Mouse (Mus musculus) embryonic facial prominence, embryonic 14.5 days (tissue): ENCODE measurements at regions not wholly inside any gene's neighbourhood (a gene's known extent, or its start where the extent isn't known, plus 50 kb on each side); places are given as distances from the start of the nearest gene placed in this dataset.

Source experiments
- ATAC-seq: fragments of 200-750 bp; cut with Nextera tagmentation; 2 replicates; pipeline ENCODE4 v1.8.0; 2017; ENCODE audit warnings: low read depth, moderate number of reproducible peaks, moderate TSS enrichment
- DNase-seq: peaks from one replicate; pipeline ENCODE4 v3.0.0-alpha.2; 2015; ENCODE audit warnings: low spot score
- H3K27ac ChIP-seq: fragments of 300-500 bp; sonication (generic); replicated peaks from 2 replicates; pipeline ENCODE4 v1.5.1; 2014; ENCODE audit warnings: low read depth, mild to moderate bottlenecking, low read length, moderate library complexity
- H3K27me3 ChIP-seq: fragments of 300-500 bp; sonication (generic); replicated peaks from 2 replicates; pipeline ENCODE4 v1.6.1; 2014; ENCODE audit warnings: low read length; ENCODE audit not compliant: control insufficient read depth, insufficient read depth
- H3K36me3 ChIP-seq: fragments of 300-500 bp; sonication (generic); 2 replicates; pipeline ENCODE4 v1.6.1; 2014; ENCODE audit warnings: low read length, mixed read lengths; ENCODE audit not compliant: control insufficient read depth, insufficient read depth
- H3K4me1 ChIP-seq: fragments of 300-500 bp; sonication (generic); 2 replicates; pipeline ENCODE4 v1.6.1; 2014; ENCODE audit warnings: antibody characterized with exemption, low read length; ENCODE audit not compliant: control insufficient read depth, insufficient read depth
- H3K4me2 ChIP-seq: fragments of 300-500 bp; sonication (generic); 2 replicates; pipeline ENCODE4 v1.6.1; 2014; ENCODE audit warnings: low read depth, mild to moderate bottlenecking, low read length, moderate library complexity, mixed read lengths
- H3K4me3 ChIP-seq: fragments of 300-500 bp; sonication (generic); 2 replicates; pipeline ENCODE4 v1.5.1; 2014; ENCODE audit warnings: low read depth, mild to moderate bottlenecking, low read length
- H3K9ac ChIP-seq: fragments of 300-500 bp; sonication (generic); 2 replicates; pipeline ENCODE4 v1.6.1; 2014; ENCODE audit warnings: low read depth, mild to moderate bottlenecking, low read length, moderate library complexity, mixed read lengths
- H3K9me3 ChIP-seq: fragments of 300-500 bp; sonication (generic); 2 replicates; pipeline ENCODE4 v1.6.1; 2016; ENCODE audit warnings: low read length; ENCODE audit not compliant: control insufficient read depth
- WGBS: fragments of 180-500 bp; shearing (Covaris S2); extraction: QIAGEN DNeasy Blood & Tissue Kit; methylation state at CpG from one replicate; pipeline ENCODE4 v1.1.7; 2014; 5-methylcytosine and 5-hydroxymethylcytosine counted together

GRCm38 (mm10) chr2:74300366-74300791 lies 278.9 kb downstream of the Lnpk start:
- H3K27ac ChIP-seq = no peak overlapping the region
- peak; percentile 93 for DNase-seq

GRCm38 (mm10) chr2:74292641-74293040 lies 286.6 kb downstream of the Lnpk start:
- Histone ChIP-seq H3K4me1 (no peaks in the 10 kb centered on the region), H3K27me3 (no peaks in the 10 kb centered on the region), H3K36me3 (no peaks in the 10 kb centered on the region), H3K9me3 (no peaks in the 10 kb centered on the region), H3K9ac (no peak overlapping the region), H3K4me2 (no peak overlapping the region), H3K4me3 (no peak overlapping the region), H3K27ac (no peak overlapping the region)
- no peak for DNase-seq
- WGBS = 91% methylated on average over 7 of the region's 7 CpGs
- ATAC-seq = no peak

More at GRCm38 (mm10) chr2:74300366-74300791, 278.9 kb downstream of the Lnpk start:
- no peaks in the 10 kb centered on the region for H3K36me3 ChIP-seq
- H3K4me2 ChIP-seq = peak overlapping the region; percentile 54
- H3K4me1 ChIP-seq = no peaks in the 10 kb centered on the region; the same call in 1 of the 2 replicates
- ATAC-seq = peak; percentile 84; the same call in 1 of the 2 replicates
- H3K27me3 ChIP-seq = peaks cover 16% of the 10 kb centered on the region
- WGBS = 1% methylated on average over 11 of the region's 11 CpGs
- H3K4me3 ChIP-seq = peak overlapping the region; percentile 23
- no peaks in the 10 kb centered on the region for H3K9me3 ChIP-seq
- no peak overlapping the region for H3K9ac ChIP-seq

- peak; percentile 38 for DNase-seq
- Histone ChIP-seq H3K4me1 (no peaks in the 10 kb centered on the region), H3K27me3 (no peaks in the 10 kb centered on the region), H3K27ac (no peak overlapping the region), H3K4me2 (no peak overlapping the region), H3K9ac (no peak overlapping the region), H3K4me3 (no peak overlapping the region), H3K36me3 (no peaks in the 10 kb centered on the region), H3K9me3 (no peaks in the 10 kb centered on the region)
- no peak for ATAC-seq
- 75% methylated on average over 8 of the region's 8 CpGs for WGBS
These were observed 287.5 kb downstream of the Lnpk start for GRCm38 (mm10) chr2:74291416-74292396.

GRCm38 (mm10) chr2:74285624-74286023 lies 293.6 kb downstream of the Lnpk start:
- Histone ChIP-seq H3K27ac (no peak overlapping the region), H3K27me3 (no peaks in the 10 kb centered on the region)
- WGBS = 95% methylated on average over 4 of the region's 4 CpGs

GRCm38 (mm10) chr2:74264963-74265362 lies 314.3 kb downstream of the Lnpk start:
- ATAC-seq = no peak
- 82% methylated on average over 6 of the region's 6 CpGs for WGBS
- Histone ChIP-seq H3K4me1 (no peaks in the 10 kb centered on the region), H3K27me3 (no peaks in the 10 kb centered on the region), H3K9ac (no peak overlapping the region), H3K36me3 (no peaks in the 10 kb centered on the region), H3K4me3 (no peak overlapping the region), H3K27ac (no peak overlapping the region), H3K9me3 (no peaks in the 10 kb centered on the region), H3K4me2 (no peak overlapping the region)
- no peak for DNase-seq

More at GRCm38 (mm10) chr2:74285624-74286023, 293.6 kb downstream of the Lnpk start:
- Histone ChIP-seq H3K4me2 (no peak overlapping the region), H3K4me3 (no peak overlapping the region), H3K9me3 (no peaks in the 10 kb centered on the region), H3K4me1 (peaks cover 8% of the 10 kb centered on the region; the same call in 1 of the 2 replicates), H3K9ac (no peak overlapping the region), H3K36me3 (no peaks in the 10 kb centered on the region)
- ATAC-seq (no peak), DNase-seq (no peak)

- Histone ChIP-seq H3K9me3 (no peaks in the 10 kb centered on the region), H3K4me1 (no peaks in the 10 kb centered on the region), H3K4me2 (no peak overlapping the region), H3K36me3 (no peaks in the 10 kb centered on the region), H3K9ac (no peak overlapping the region), H3K4me3 (no peak overlapping the region), H3K27ac (no peak overlapping the region), H3K27me3 (no peaks in the 10 kb centered on the region)
- DNase-seq (no peak), ATAC-seq (no peak)
- WGBS = 62% methylated on average over 8 of the region's 8 CpGs
These were observed 322.0 kb downstream of the Lnpk start for GRCm38 (mm10) chr2:74257034-74257781.

GRCm38 (mm10) chr2:74247521-74247920 lies 331.7 kb downstream of the Lnpk start:
- H3K9me3 ChIP-seq = no peaks in the 10 kb centered on the region
- H3K9ac ChIP-seq = no peak overlapping the region
- H3K4me1 ChIP-seq = peaks cover 19% of the 10 kb centered on the region
- no peak for ATAC-seq
- H3K4me3 ChIP-seq = no peak overlapping the region
- WGBS = 91% methylated on average over 3 of the region's 3 CpGs
- H3K27me3 ChIP-seq = no peaks in the 10 kb centered on the region
- H3K36me3 ChIP-seq = no peaks in the 10 kb centered on the region
- no peak for DNase-seq
- H3K27ac ChIP-seq = no peak overlapping the region
- no peak overlapping the region for H3K4me2 ChIP-seq

- Histone ChIP-seq H3K4me3 (no peak overlapping the region), H3K9ac (no peak overlapping the region), H3K4me2 (no peak overlapping the region), H3K4me1 (peaks cover 20% of the 10 kb centered on the region), H3K27me3 (no peaks in the 10 kb centered on the region), H3K27ac (no peak overlapping the region), H3K9me3 (no peaks in the 10 kb centered on the region), H3K36me3 (no peaks in the 10 kb centered on the region)
- ATAC-seq = no peak
- no peak for DNase-seq
- 77% methylated on average over 4 of the region's 4 CpGs for WGBS
These were observed 332.6 kb downstream of the Lnpk start for GRCm38 (mm10) chr2:74246631-74247030.
